Mouse (Mus musculus): ENCODE results near the gene Colq. TPM values are rescaled to one million over a fixed set of nuclear protein-coding genes. Genes with fewer than 3 reads are reported as not detected.

Gene Colq
- polyA plus RNA-seq, 1 experiment from 2014 or later = 0.42 TPM

Other genes starting within 250 kb of the Colq start
- gene Sh3bp5, start 155.3 kb downstream of the Colq start, polyA plus RNA-seq (2014; fragmentation: Nextera tagmentation; extraction: Ambion mirVana) = 10.6 and 10.7 TPM in 2 replicates
- gene Eaf1, start 96.9 kb downstream of the Colq start, polyA plus RNA-seq (2014; fragmentation: Nextera tagmentation; extraction: Ambion mirVana) = 21.7 and 23.4 TPM in 2 replicates
- 61.7 and 65.9 TPM in 2 replicates for gene Mettl6, start 96.3 kb downstream of the Colq start, polyA plus RNA-seq (2014; fragmentation: Nextera tagmentation; extraction: Ambion mirVana)
- gene Gm49387, start 49.5 kb upstream of the Colq start, polyA plus RNA-seq (2014; fragmentation: Nextera tagmentation; extraction: Ambion mirVana) = 0.78 and 2.3 TPM in 2 replicates
- 21.9 and 28.8 TPM in 2 replicates for gene Btd, start 49.7 kb upstream of the Colq start, polyA plus RNA-seq (2014; fragmentation: Nextera tagmentation; extraction: Ambion mirVana)
- 10.4 and 13.5 TPM in 2 replicates for gene Hacl1, start 49.9 kb upstream of the Colq start, polyA plus RNA-seq (2014; fragmentation: Nextera tagmentation; extraction: Ambion mirVana)
- 11.6 and 11.7 TPM in 2 replicates for gene Ankrd28, start 239.3 kb upstream of the Colq start, polyA plus RNA-seq (2014; fragmentation: Nextera tagmentation; extraction: Ambion mirVana)

Measured in intestine, embryonic 14.5 days (tissue).